Mouse (Mus musculus) forebrain, postnatal 0 days (tissue): ENCODE data around the gene Fam89a. TPM values are rescaled to one million over a fixed set of nuclear protein-coding genes. Genes with fewer than 3 reads are reported as not detected.

Experiments
- ATAC-seq: fragments of 200-750 bp; cut with Nextera tagmentation; 2 replicates; pipeline ENCODE4 v1.8.0; 2017; ENCODE audit warnings: mild to moderate bottlenecking, moderate library complexity
- DNase-seq: peaks from one replicate; pipeline ENCODE4 v3.0.0-alpha.2; 2015
- H3K27ac ChIP-seq: fragments of 300-500 bp; sonication (generic); 2 replicates; pipeline ENCODE4 v1.5.1; 2014; ENCODE audit warnings: low read depth, mild to moderate bottlenecking, antibody characterized with exemption, low read length, moderate library complexity, mixed read lengths
- H3K27me3 ChIP-seq: fragments of 300-500 bp; sonication (generic); 2 replicates; pipeline ENCODE4 v1.6.1; 2014; ENCODE audit warnings: mild to moderate bottlenecking, low read length, mixed read lengths; ENCODE audit not compliant: insufficient read depth
- H3K36me3 ChIP-seq: fragments of 300-500 bp; sonication (generic); 2 replicates; pipeline ENCODE4 v1.6.1; 2014; ENCODE audit warnings: mild to moderate bottlenecking, moderate library complexity; ENCODE audit not compliant: insufficient read depth
- H3K4me1 ChIP-seq: fragments of 300-500 bp; sonication (generic); 2 replicates; pipeline ENCODE4 v1.6.1; 2014; ENCODE audit warnings: antibody characterized with exemption; ENCODE audit not compliant: insufficient read depth
- H3K4me2 ChIP-seq: fragments of 300-500 bp; sonication (generic); 2 replicates; pipeline ENCODE4 v1.6.1; 2014; ENCODE audit warnings: low read depth, mild to moderate bottlenecking, moderate library complexity
- H3K4me3 ChIP-seq: fragments of 300-500 bp; sonication (generic); 2 replicates; pipeline ENCODE4 v1.5.1; 2014; ENCODE audit warnings: low read depth, low read length, mixed read lengths
- H3K9ac ChIP-seq: fragments of 300-500 bp; sonication (generic); 2 replicates; pipeline ENCODE4 v1.6.1; 2014; ENCODE audit warnings: mild to moderate bottlenecking
- H3K9me3 ChIP-seq: fragments of 300-500 bp; sonication (generic); 2 replicates; pipeline ENCODE4 v1.6.1; 2016; ENCODE audit warnings: low read length
- CTCF ChIP-seq: sonication (generic); IDR thresholded peaks from 2 replicates; pipeline ENCODE4 v1.5.1; 2016; ENCODE audit warnings: antibody characterized with exemption, control low read depth, low read depth
- WGBS: fragments of 180-500 bp; shearing (Covaris S2); extraction: QIAGEN DNeasy Blood & Tissue Kit; methylation state at CpG from one replicate; pipeline ENCODE4 v1.1.7; 2014; 5-methylcytosine and 5-hydroxymethylcytosine counted together
- polyA plus RNA-seq: library from polyadenylated mRNA; unstranded; fragments of >200 nt; fragmentation: Nextera tagmentation; extraction: Ambion mirVana; gene quantifications from 2 replicates; pipeline ENCODE4 v1.2.1, GENCODE M21; 2015
- total RNA-seq: library from RNA; depleted of rRNA; stranded (reverse); fragments of >200 nt; gene quantifications from 2 replicates; pipeline ENCODE4 v1.2.3, GENCODE M21; 2014; rRNA removed

Fam89a gene
- total and polyA plus RNA-seq, 2 experiments from 2014 or later: 0.15 to 0.29 TPM

GRCm38 (mm10) chr8:124695424-124696100, 56.1 kb downstream of the Fam89a start:
- 89% methylated on average over 22 of the region's 22 CpGs for WGBS
- H3K27me3 ChIP-seq: no peaks in the 10 kb centered on the region
- no peak for TF ChIP-seq CTCF
- no peaks in the 10 kb centered on the region for H3K9me3 ChIP-seq
- ATAC-seq: no peak
- no peak overlapping the region for H3K27ac ChIP-seq
- peaks cover 56% of the 10 kb centered on the region for H3K36me3 ChIP-seq
- no peak overlapping the region for H3K9ac ChIP-seq
- no peak overlapping the region for H3K4me3 ChIP-seq
- H3K4me2 ChIP-seq: no peak overlapping the region
- no peak for DNase-seq
- no peaks in the 10 kb centered on the region for H3K4me1 ChIP-seq

GRCm38 (mm10) chr8:124691706-124692105, 59.9 kb downstream of the Fam89a start:
- Histone ChIP-seq H3K4me1 (no peaks in the 10 kb centered on the region), H3K36me3 (peaks cover 58% of the 10 kb centered on the region), H3K9ac (no peak overlapping the region), H3K27ac (no peak overlapping the region), H3K27me3 (no peaks in the 10 kb centered on the region), H3K4me2 (no peak overlapping the region), H3K4me3 (no peak overlapping the region), H3K9me3 (no peaks in the 10 kb centered on the region)
- ATAC-seq (no peak), DNase-seq (no peak)
- TF ChIP-seq CTCF: no peak
- WGBS: 96% methylated on average over 4 of the region's 4 CpGs

Other genes with a start within 250 kb of the Fam89a start
- gene Cog2, start 231.1 kb downstream of the Fam89a start, total RNA-seq: 30.4 and 32.9 TPM in 2 replicates
- 13.7 and 19.3 TPM in 2 replicates for gene Cog2, start 231.1 kb downstream of the Fam89a start, polyA plus RNA-seq
- 27.7 and 29.4 TPM in 2 replicates for gene Agt, start 182.1 kb downstream of the Fam89a start, total RNA-seq
- gene Agt, start 182.1 kb downstream of the Fam89a start, polyA plus RNA-seq: 18.6 and 30.0 TPM in 2 replicates
- gene Capn9, start 175.7 kb downstream of the Fam89a start, total RNA-seq: not detected in 2 replicates
- 0.29 and 0.34 TPM in 2 replicates for gene Capn9, start 175.7 kb downstream of the Fam89a start, polyA plus RNA-seq
- gene 2310022B05Rik, start 88.5 kb downstream of the Fam89a start, total RNA-seq: 68.2 and 79.7 TPM in 2 replicates
- gene 2310022B05Rik, start 88.5 kb downstream of the Fam89a start, polyA plus RNA-seq: 35.7 and 37.8 TPM in 2 replicates
- gene Ttc13, start 29.8 kb downstream of the Fam89a start, total RNA-seq: 64.2 and 79.2 TPM in 2 replicates
- 50.1 and 56.1 TPM in 2 replicates for gene Ttc13, start 29.8 kb downstream of the Fam89a start, polyA plus RNA-seq
- gene Arv1, start 29.7 kb downstream of the Fam89a start, total RNA-seq: 9.5 and 17.6 TPM in 2 replicates
- gene Arv1, start 29.7 kb downstream of the Fam89a start, polyA plus RNA-seq: 25.6 and 31.4 TPM in 2 replicates
- 64.2 and 68.3 TPM in 2 replicates for gene Trim67, start 41.3 kb upstream of the Fam89a start, total RNA-seq
- 21.9 and 25.7 TPM in 2 replicates for gene Trim67, start 41.3 kb upstream of the Fam89a start, polyA plus RNA-seq
- 51.8 and 52.9 TPM in 2 replicates for gene Gnpat, start 111.2 kb upstream of the Fam89a start, total RNA-seq
- 42.7 and 51.7 TPM in 2 replicates for gene Gnpat, start 111.2 kb upstream of the Fam89a start, polyA plus RNA-seq
- 25.2 and 33.8 TPM in 2 replicates for gene 2810004N23Rik, start 111.3 kb upstream of the Fam89a start, total RNA-seq
- 19.9 and 23.4 TPM in 2 replicates for gene 2810004N23Rik, start 111.3 kb upstream of the Fam89a start, polyA plus RNA-seq
- 31.2 and 33.9 TPM in 2 replicates for gene Exoc8, start 145.9 kb upstream of the Fam89a start, total RNA-seq
- 7.4 and 9.9 TPM in 2 replicates for gene Exoc8, start 145.9 kb upstream of the Fam89a start, polyA plus RNA-seq
- gene Sprtn, start 146.1 kb upstream of the Fam89a start, total RNA-seq: 13.0 and 16.0 TPM in 2 replicates
- 5.1 and 6.0 TPM in 2 replicates for gene Sprtn, start 146.1 kb upstream of the Fam89a start, polyA plus RNA-seq
- gene Egln1, start 197.5 kb upstream of the Fam89a start, total RNA-seq: 42.9 and 48.5 TPM in 2 replicates
- 13.7 and 15.6 TPM in 2 replicates for gene Egln1, start 197.5 kb upstream of the Fam89a start, polyA plus RNA-seq